Mouse (Mus musculus) C2C12 (cell line): Measurements from ENCODE around the gene 1700021F05Rik. TPM values are rescaled to one million over a fixed set of nuclear protein-coding genes. Genes with fewer than 3 reads are reported as not detected.
"Not testable (repeated sequence)": the region's sequence is repeated elsewhere in the genome, so short reads cannot be mapped to it uniquely, and the experiment has no call there.

ENCODE experiments used
- H3K27me3 ChIP-seq: one replicate; pipeline ENCODE4 v1.6.1; 2011; ENCODE audit not compliant: control insufficient read depth, insufficient read depth, insufficient read length
- H3K36me3 ChIP-seq: one replicate; pipeline ENCODE4 v1.6.1; 2011; ENCODE audit not compliant: control insufficient read depth, insufficient read depth
- H3K4me3 ChIP-seq: one replicate; pipeline ENCODE4 v1.5.1; 2011; ENCODE audit warnings: mild to moderate bottlenecking, control low read depth; ENCODE audit not compliant: poor library complexity, insufficient read depth, severe bottlenecking
- H3K79me2 ChIP-seq: one replicate; pipeline ENCODE4 v1.6.1; 2011; ENCODE audit not compliant: control insufficient read depth, insufficient read depth
- H3K79me3 ChIP-seq: one replicate; pipeline ENCODE4 v1.6.1; 2011; ENCODE audit warnings: low read depth, control low read depth
- H3ac ChIP-seq: one replicate; pipeline ENCODE3; 2011; ENCODE audit warnings: low read depth; ENCODE audit not compliant: control insufficient read depth, insufficient read length
- CEBPB ChIP-seq: IDR thresholded peaks from one replicate; pipeline ENCODE4 v1.6.1; 2011; ENCODE audit warnings: low read depth, mild to moderate bottlenecking, control low read depth, moderate library complexity
- CTCF ChIP-seq: IDR thresholded peaks from one replicate; pipeline ENCODE4 v1.5.1; 2011; ENCODE audit not compliant: control insufficient read depth, insufficient read depth, insufficient read length
- FOSL1 ChIP-seq: IDR thresholded peaks from one replicate; pipeline ENCODE4 v1.8.0; 2011; ENCODE audit warnings: mild to moderate bottlenecking, low read length; ENCODE audit not compliant: poor library complexity, insufficient read depth, severe bottlenecking
- MAX ChIP-seq: IDR thresholded peaks from one replicate; pipeline ENCODE4 v1.6.1; 2011; ENCODE audit warnings: mild to moderate bottlenecking, control low read depth
- MYOD1 ChIP-seq: IDR thresholded peaks from one replicate; pipeline ENCODE4 v1.6.1; 2011; ENCODE audit warnings: low read depth; ENCODE audit not compliant: control insufficient read depth, insufficient read length
- MYOG ChIP-seq: IDR thresholded peaks from one replicate; pipeline ENCODE4 v1.6.1; 2011; ENCODE audit not compliant: control insufficient read depth, insufficient read length; ENCODE audit errors: extremely low read depth
- USF1 ChIP-seq: IDR thresholded peaks from one replicate; pipeline ENCODE4 v1.6.1; 2011; ENCODE audit warnings: low read depth, mild to moderate bottlenecking, control low read depth, moderate library complexity
- polyA plus RNA-seq: library from polyadenylated mRNA; unstranded; fragments of >200 nt; fragmentation: generic; extraction: Trizol; gene quantifications from one replicate; pipeline ENCODE4 v1.2.1, GENCODE M21; 2012; ENCODE audit warnings: missing spikeins

1700021F05Rik gene
- polyA plus RNA-seq, 1 experiment: 28.2 TPM

DNA sequence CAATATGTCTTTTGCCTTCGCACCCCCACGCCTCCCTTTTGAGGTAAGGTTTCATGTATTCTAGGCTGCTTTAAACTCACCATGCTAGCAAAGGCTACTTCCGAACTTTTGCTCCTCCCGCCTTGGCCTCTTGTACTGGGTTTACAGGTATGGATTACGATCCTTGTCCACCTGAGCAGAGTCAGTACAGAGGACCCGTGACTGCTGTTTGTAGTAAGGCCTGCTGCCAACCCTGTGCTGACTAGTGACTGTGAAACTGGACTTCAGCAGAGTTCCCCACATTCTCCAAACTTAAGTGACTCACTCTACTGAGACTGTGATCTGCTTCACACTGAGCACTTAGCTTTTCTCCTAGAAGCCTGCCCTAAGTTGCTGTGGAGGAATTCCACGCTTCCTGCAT lies 3.1 kb downstream of the 1700021F05Rik start:
- H3K36me3 ChIP-seq: peaks cover 20% of the 10 kb centered on the region
- peaks cover 9% of the 10 kb centered on the region for H3K79me3 ChIP-seq
- no peak overlapping the region for H3ac ChIP-seq
- H3K79me2 ChIP-seq: peaks cover 36% of the 10 kb centered on the region
- H3K27me3 ChIP-seq: no peaks in the 10 kb centered on the region
- no peak for TF ChIP-seq MAX
- TF ChIP-seq USF1: no peak
- TF ChIP-seq CTCF: no peak
- TF ChIP-seq CEBPB: no peak
- TF ChIP-seq MYOG: no peak
- no peak for TF ChIP-seq FOSL1
- TF ChIP-seq MYOD1: no peak
- H3K4me3 ChIP-seq: no peak overlapping the region

DNA sequence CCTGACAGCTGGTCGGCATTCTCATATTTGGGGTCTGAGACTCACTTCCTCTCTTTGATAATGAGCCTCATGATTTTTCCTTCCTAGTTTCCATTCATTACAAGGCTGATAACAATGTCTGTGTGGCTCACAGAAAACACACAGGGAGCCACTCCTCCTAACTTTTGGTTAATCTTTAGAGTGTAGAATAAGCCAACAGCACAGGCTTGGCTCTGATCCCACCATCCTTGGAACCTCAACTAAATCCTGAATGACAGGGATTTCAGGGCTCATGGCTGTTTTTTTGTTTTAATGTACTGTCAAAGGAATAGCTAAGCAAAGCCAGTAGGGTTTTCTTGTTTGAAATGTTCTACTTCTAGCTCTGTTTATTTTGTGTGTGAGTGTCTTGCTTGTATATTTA lies 6.4 kb downstream of the 1700021F05Rik start:
- H3K79me2 ChIP-seq: peaks cover 24% of the 10 kb centered on the region
- TF ChIP-seq MYOG (no peak), CTCF (no peak), MAX (no peak), USF1 (no peak), FOSL1 (no peak), CEBPB (no peak), MYOD1 (no peak)
- H3ac ChIP-seq: no peak overlapping the region
- H3K27me3 ChIP-seq: no peaks in the 10 kb centered on the region
- H3K4me3 ChIP-seq: no peak overlapping the region
- H3K36me3 ChIP-seq: peaks cover 37% of the 10 kb centered on the region
- no peaks in the 10 kb centered on the region for H3K79me3 ChIP-seq

DNA sequence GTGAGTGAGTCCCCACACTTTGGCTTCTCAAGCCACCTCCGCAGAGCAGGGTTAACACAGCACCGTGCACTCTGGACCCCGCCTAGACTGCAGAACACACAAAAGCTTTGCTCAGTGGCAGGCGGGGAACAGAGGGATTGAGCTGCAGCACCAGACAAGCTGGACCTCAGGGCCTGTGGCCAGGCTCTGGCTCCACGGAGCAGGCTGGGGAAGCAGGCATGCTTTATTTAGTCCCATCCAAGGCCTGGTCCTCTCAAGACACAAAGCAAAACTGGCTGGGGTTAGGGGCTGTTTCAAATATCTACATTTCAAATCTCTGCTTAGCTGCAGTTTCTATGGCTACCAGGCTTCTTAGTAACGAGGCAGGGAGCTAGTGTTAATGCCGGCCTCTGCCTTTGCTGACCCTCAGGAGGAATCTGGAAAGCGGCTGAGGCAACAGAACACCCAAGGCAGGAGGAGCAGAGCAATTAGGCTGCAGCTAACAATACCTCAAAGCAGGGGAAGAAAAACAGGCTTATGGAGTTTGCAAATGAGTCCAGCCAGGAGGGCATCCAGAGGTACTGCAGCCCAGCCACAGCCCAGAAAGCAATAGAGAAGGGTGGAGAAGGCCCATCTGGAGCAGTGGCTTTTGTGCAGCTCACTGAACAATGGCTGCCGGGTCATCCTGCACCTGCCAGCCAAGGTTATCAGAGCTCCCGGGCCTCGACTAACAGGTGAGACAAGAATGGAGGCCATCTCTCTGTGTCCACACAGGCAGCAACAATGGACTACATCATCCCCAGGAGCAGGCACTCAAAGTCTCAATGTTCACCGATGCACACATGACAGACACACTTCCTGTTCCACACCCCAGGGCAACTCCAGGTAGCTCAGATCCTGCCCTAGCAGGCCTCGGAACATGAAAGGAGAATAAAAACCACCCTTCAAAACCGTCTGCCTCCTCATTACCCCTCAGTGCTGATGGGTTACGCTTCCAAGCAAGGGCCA lies 13.2 kb downstream of the 1700021F05Rik start:
- H3K79me3 ChIP-seq: no peaks in the 10 kb centered on the region
- H3K36me3 ChIP-seq: peaks cover 25% of the 10 kb centered on the region
- TF ChIP-seq MYOG (no peak), USF1 (no peak), CEBPB (no peak), FOSL1 (no peak), MAX (no peak), MYOD1 (no peak), CTCF (no peak)
- H3K79me2 ChIP-seq: no peaks in the 10 kb centered on the region
- no peak overlapping the region for H3K4me3 ChIP-seq
- no peak overlapping the region for H3ac ChIP-seq
- no peaks in the 10 kb centered on the region for H3K27me3 ChIP-seq

DNA sequence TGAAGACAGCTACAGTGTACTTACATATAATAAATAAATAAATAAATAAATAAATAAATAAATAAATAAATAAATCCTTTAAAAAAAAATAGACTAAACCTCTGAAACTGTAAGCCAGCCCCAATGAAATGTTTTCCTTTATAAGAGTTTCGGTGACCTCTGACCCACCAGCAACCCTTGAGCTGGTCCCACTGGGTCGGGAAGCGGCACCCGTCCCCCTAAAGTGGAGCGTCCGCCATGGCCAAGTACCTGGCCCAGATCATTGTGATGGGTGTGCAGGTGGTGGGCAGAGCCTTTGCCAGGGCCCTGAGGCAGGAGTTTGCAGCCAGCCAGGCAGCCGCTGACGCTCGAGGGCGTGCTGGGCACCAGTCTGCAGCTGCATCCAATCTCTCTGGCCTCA lies 16.9 kb downstream of the 1700021F05Rik start, which contains the start of gene Gm9803:
TSS of gene Gm9803 (plus strand) at position 154 of the 400 bp plus-strand sequence.
- not testable (repeated sequence) for H3ac ChIP-seq, H3K4me3 ChIP-seq, H3K36me3 ChIP-seq, H3K79me2 ChIP-seq, H3K27me3 ChIP-seq, H3K79me3 ChIP-seq

DNA sequence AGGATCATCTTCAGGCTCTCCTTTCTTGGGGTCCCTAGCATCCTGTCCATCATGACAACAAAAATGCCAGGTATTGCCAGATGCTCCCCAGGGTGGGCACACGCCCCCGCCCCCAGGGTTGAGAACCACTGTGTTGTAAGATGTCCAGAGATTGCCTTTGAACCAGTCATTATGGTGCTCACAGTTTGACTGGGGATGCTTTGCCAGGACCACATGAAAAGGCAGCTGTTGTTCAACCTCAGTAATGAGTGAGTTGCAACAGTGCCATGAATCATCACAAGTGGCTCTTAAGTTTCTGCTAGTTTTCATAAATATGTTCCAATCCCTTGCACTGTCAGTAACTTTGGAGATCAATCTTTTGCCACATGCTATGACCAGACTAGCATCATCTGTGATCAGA lies 20.8 kb downstream of the 1700021F05Rik start:
- Histone ChIP-seq H3K27me3 (no peaks in the 10 kb centered on the region), H3K4me3 (no peak overlapping the region), H3ac (no peak overlapping the region), H3K79me3 (no peaks in the 10 kb centered on the region), H3K79me2 (no peaks in the 10 kb centered on the region), H3K36me3 (no peaks in the 10 kb centered on the region)
- TF ChIP-seq FOSL1 (no peak), USF1 (no peak), CEBPB (peak; percentile 44), MAX (no peak), CTCF (no peak), MYOD1 (peak; percentile 81), MYOG (no peak)

DNA sequence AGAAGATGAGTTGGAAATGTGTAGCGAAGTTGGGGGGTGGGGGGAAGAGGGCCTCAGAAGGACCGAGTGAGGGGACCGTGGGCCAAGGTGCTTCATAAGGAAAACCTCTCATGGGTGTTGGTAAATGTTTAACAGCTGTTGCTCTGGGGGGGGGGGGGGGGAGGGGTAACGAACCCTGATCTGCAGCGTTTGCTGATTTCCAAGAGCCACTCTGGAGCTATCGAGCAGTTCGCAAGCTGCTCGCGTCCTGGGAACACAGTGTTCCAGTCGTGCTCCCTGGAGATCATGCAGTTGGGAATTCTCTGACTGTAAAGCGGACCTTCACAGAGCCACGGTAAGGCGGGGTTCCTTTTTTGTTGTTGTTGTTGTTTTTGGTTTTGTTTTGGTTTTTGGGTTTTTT lies 22.4 kb downstream of the 1700021F05Rik start:
- Histone ChIP-seq H3K27me3 (no peaks in the 10 kb centered on the region), H3K79me2 (no peaks in the 10 kb centered on the region), H3K79me3 (no peaks in the 10 kb centered on the region), H3ac (no peak overlapping the region), H3K4me3 (no peak overlapping the region), H3K36me3 (peaks cover 6% of the 10 kb centered on the region)
- TF ChIP-seq MYOD1 (no peak), CEBPB (no peak), MAX (no peak), MYOG (no peak), FOSL1 (no peak), CTCF (no peak), USF1 (no peak)
